Mouse (Mus musculus) MEL (cell line): Measurements from ENCODE around the gene E130208F15Rik. TPM values are rescaled to one million over a fixed set of nuclear protein-coding genes. Genes with fewer than 3 reads are reported as not detected.

ENCODE experiments used
- DNase-seq: peaks from one replicate; pipeline ENCODE4 v3.0.0; 2011; ENCODE audit warnings: low read depth, low spot score
- H3K27ac ChIP-seq: 2 replicates; pipeline ENCODE4 v1.5.1; 2012; ENCODE audit warnings: low read depth, mild to moderate bottlenecking, control low read depth, low read length, moderate library complexity; ENCODE audit not compliant: control insufficient read depth
- H3K27me3 ChIP-seq, 2 experiments: fragments of 150-350 bp in 1 of 2; sonication (generic) in 1 of 2; 2 replicates each; pipeline ENCODE4 v1.6.1; 2012; ENCODE audit warnings: low read length in 2 of 2, mild to moderate bottlenecking in 2 of 2, improper control_type of control experiment in 1 of 2, moderate library complexity in 1 of 2; ENCODE audit not compliant: insufficient read depth in 2 of 2, control insufficient read depth in 1 of 2
- H3K36me3 ChIP-seq, 2 experiments: 2 replicates each; pipeline ENCODE4 v1.6.1; 2012 to 2014; ENCODE audit warnings: low read length in 2 of 2, improper control_type of control experiment in 1 of 2, inconsistent platforms in 1 of 2, mild to moderate bottlenecking in 1 of 2; ENCODE audit not compliant: insufficient read depth in 2 of 2, control insufficient read depth in 1 of 2
- H3K4me1 ChIP-seq, 2 experiments: fragments of 150-350 bp in 1 of 2; sonication (generic) in 1 of 2; 2 replicates each; pipeline ENCODE4 v1.6.1; 2012; ENCODE audit warnings: low read length in 2 of 2, improper control_type of control experiment in 1 of 2, mild to moderate bottlenecking in 1 of 2; ENCODE audit not compliant: insufficient read depth in 2 of 2, control insufficient read depth in 1 of 2
- H3K4me3 ChIP-seq, 2 experiments: fragments of 150-350 bp in 1 of 2; sonication (generic) in 1 of 2; 2 replicates each; pipeline ENCODE4 v1.5.1; 2012; ENCODE audit warnings: low read depth in 2 of 2, low read length in 2 of 2, mild to moderate bottlenecking in 2 of 2, moderate library complexity in 2 of 2, control low read depth in 1 of 2, improper control_type of control experiment in 1 of 2; ENCODE audit not compliant: control insufficient read depth in 1 of 2, insufficient read depth in 1 of 2
- H3K79me2 ChIP-seq: 2 replicates; pipeline ENCODE4 v1.6.1; 2012; ENCODE audit warnings: mild to moderate bottlenecking, low read length, moderate library complexity; ENCODE audit not compliant: control insufficient read depth, poor library complexity, insufficient read depth
- H3K9ac ChIP-seq: 2 replicates; pipeline ENCODE4 v1.6.1; 2012; ENCODE audit warnings: low read depth, mild to moderate bottlenecking, control low read depth, low read length, moderate library complexity; ENCODE audit not compliant: control insufficient read depth, poor library complexity, severe bottlenecking
- H3K9me3 ChIP-seq: fragments of 150-350 bp; sonication (generic); replicated peaks from 2 replicates; pipeline ENCODE4 v1.6.1; 2012; ENCODE audit warnings: mild to moderate bottlenecking, low read length, improper control_type of control experiment, moderate library complexity; ENCODE audit not compliant: insufficient read depth
- BHLHE40 ChIP-seq: IDR thresholded peaks from 2 replicates; pipeline ENCODE4 v1.6.1; 2012; ENCODE audit warnings: low read depth, mild to moderate bottlenecking, inconsistent platforms, low read length, improper control_type of control experiment, borderline replicate concordance
- CTCF ChIP-seq, 3 experiments: IDR thresholded peaks in 2 of 3; conservative IDR thresholded peaks in 1 of 3; 2 replicates each; pipeline ENCODE4 v1.5.1; 2011 to 2012; ENCODE audit warnings: low read length in 3 of 3, low read depth in 2 of 3, mild to moderate bottlenecking in 2 of 3, improper control_type of control experiment in 1 of 3, inconsistent platforms in 1 of 3, mixed read lengths in 1 of 3, moderate library complexity in 1 of 3; ENCODE audit not compliant: control insufficient read depth in 1 of 3, insufficient read depth in 1 of 3, poor library complexity in 1 of 3, severe bottlenecking in 1 of 3
- EP300 ChIP-seq, 2 experiments: IDR thresholded peaks; 2 replicates each; pipeline ENCODE4 v1.6.1; 2011; ENCODE audit warnings: improper control_type of control experiment in 2 of 2, low read length in 2 of 2, low read depth in 1 of 2, mild to moderate bottlenecking in 1 of 2
- ETS1 ChIP-seq: IDR thresholded peaks from 2 replicates; pipeline ENCODE4 v1.6.1; 2012; ENCODE audit warnings: low read depth, mild to moderate bottlenecking, inconsistent platforms, low read length, improper control_type of control experiment, moderate library complexity
- HCFC1 ChIP-seq: IDR thresholded peaks from 2 replicates; pipeline ENCODE4 v1.6.1; 2012; ENCODE audit warnings: low read depth, mild to moderate bottlenecking, inconsistent platforms, low read length, improper control_type of control experiment, moderate library complexity
- MAFK ChIP-seq: IDR thresholded peaks from 2 replicates; pipeline ENCODE4 v1.6.1; 2011; ENCODE audit warnings: low read depth, mild to moderate bottlenecking, low read length, improper control_type of control experiment, borderline replicate concordance
- MAX ChIP-seq: IDR thresholded peaks from 2 replicates; pipeline ENCODE4 v1.6.1; 2011; ENCODE audit warnings: low read length, improper control_type of control experiment
- MAZ ChIP-seq: IDR thresholded peaks from 2 replicates; pipeline ENCODE4 v1.6.1; 2012; ENCODE audit warnings: low read depth, mild to moderate bottlenecking, inconsistent platforms, low read length, improper control_type of control experiment
- MYB ChIP-seq: IDR thresholded peaks from 2 replicates; pipeline ENCODE4 v1.6.1; 2011; ENCODE audit warnings: mild to moderate bottlenecking, low read depth, low read length, improper control_type of control experiment
- NELFE ChIP-seq: IDR thresholded peaks from 2 replicates; pipeline ENCODE4 v1.6.1; 2011; ENCODE audit warnings: low read depth, low read length, improper control_type of control experiment
- POLR2A ChIP-seq, 2 experiments: IDR thresholded peaks; 2 replicates each; pipeline ENCODE4 v1.6.1; 2011 to 2012; ENCODE audit warnings: low read length in 2 of 2, mild to moderate bottlenecking in 2 of 2, control low read depth in 1 of 2, improper control_type of control experiment in 1 of 2, low read depth in 1 of 2, moderate library complexity in 1 of 2; ENCODE audit not compliant: control insufficient read depth in 1 of 2, insufficient read depth in 1 of 2, poor library complexity in 1 of 2
- POLR2AphosphoS2 ChIP-seq: IDR thresholded peaks from 2 replicates; pipeline ENCODE4 v1.6.1; 2011; ENCODE audit warnings: low read length, improper control_type of control experiment
- POLR2AphosphoS5 ChIP-seq: IDR thresholded peaks from 2 replicates; pipeline ENCODE4 v1.6.1; 2012; ENCODE audit warnings: low read depth, borderline replicate concordance, mild to moderate bottlenecking, inconsistent platforms, low read length, moderate library complexity, mixed read lengths
- RAD21 ChIP-seq: IDR thresholded peaks from 2 replicates; pipeline ENCODE4 v1.6.1; 2011; ENCODE audit warnings: mild to moderate bottlenecking, low read depth, low read length, improper control_type of control experiment
- RCOR1 ChIP-seq: IDR thresholded peaks from 2 replicates; pipeline ENCODE4 v1.6.1; 2012; ENCODE audit warnings: low read depth, mild to moderate bottlenecking, inconsistent platforms, low read length, improper control_type of control experiment
- SMC3 ChIP-seq: IDR thresholded peaks from 2 replicates; pipeline ENCODE4 v1.6.1; 2011; ENCODE audit warnings: low read depth, low read length, improper control_type of control experiment
- TAL1 ChIP-seq: IDR thresholded peaks from 2 replicates; pipeline ENCODE4 v1.6.1; 2012; ENCODE audit warnings: mild to moderate bottlenecking, inconsistent platforms, low read length, moderate library complexity, mixed read lengths
- TBP ChIP-seq: IDR thresholded peaks from 2 replicates; pipeline ENCODE4 v1.8.0; 2011; ENCODE audit warnings: low read depth, low read length, improper control_type of control experiment
- TCF12 ChIP-seq: IDR thresholded peaks from 2 replicates; pipeline ENCODE4 v1.6.1; 2014; ENCODE audit warnings: low read depth, mild to moderate bottlenecking, inconsistent platforms, low read length, improper control_type of control experiment, moderate library complexity
- USF1 ChIP-seq: IDR thresholded peaks from 2 replicates; pipeline ENCODE4 v1.6.1; 2014; ENCODE audit warnings: low read depth, mild to moderate bottlenecking, inconsistent platforms, low read length, improper control_type of control experiment, moderate library complexity
- ZC3H11A ChIP-seq: IDR thresholded peaks from 2 replicates; pipeline ENCODE4 v1.6.1; 2012; ENCODE audit warnings: low read depth, mild to moderate bottlenecking, inconsistent platforms, low read length, improper control_type of control experiment
- ZKSCAN1 ChIP-seq: IDR thresholded peaks from 2 replicates; pipeline ENCODE4 v1.6.1; 2012; ENCODE audit warnings: low read depth, mild to moderate bottlenecking, inconsistent platforms, low read length, improper control_type of control experiment, moderate library complexity
- ZMIZ1 ChIP-seq: IDR thresholded peaks from 2 replicates; pipeline ENCODE4 v1.6.1; 2012; ENCODE audit warnings: low read depth, mild to moderate bottlenecking, inconsistent platforms, low read length, improper control_type of control experiment, moderate library complexity
- ZNF384 ChIP-seq: IDR thresholded peaks from 2 replicates; pipeline ENCODE4 v1.6.1; 2012; ENCODE audit warnings: low read depth, mild to moderate bottlenecking, inconsistent platforms, low read length, improper control_type of control experiment
- polyA plus RNA-seq, 2 experiments: library from polyadenylated mRNA; stranded (reverse) in 1 of 2; unstranded in 1 of 2; fragments of >175 nt in 1 of 2; fragments of >200 nt in 1 of 2; gene quantifications; 2 replicates each; pipeline versions ENCODE4 v1.2.1 to v1.2.4; 2012; ENCODE audit warnings: low replicate concordance in 2 of 2, low read depth in 1 of 2; ENCODE audit not compliant: insufficient read length in 2 of 2, insufficient read depth in 1 of 2, missing spikeins in 1 of 2
- total RNA-seq: library from RNA; depleted of rRNA; stranded (reverse); fragments of 300-350 nt; gene quantifications from 2 replicates; pipeline ENCODE4 v1.2.3, GENCODE M21; 2012

Gene E130208F15Rik
- total and polyA plus RNA-seq, 3 experiments = 0.96 to 3.2 TPM; not detected in 1

DNA sequence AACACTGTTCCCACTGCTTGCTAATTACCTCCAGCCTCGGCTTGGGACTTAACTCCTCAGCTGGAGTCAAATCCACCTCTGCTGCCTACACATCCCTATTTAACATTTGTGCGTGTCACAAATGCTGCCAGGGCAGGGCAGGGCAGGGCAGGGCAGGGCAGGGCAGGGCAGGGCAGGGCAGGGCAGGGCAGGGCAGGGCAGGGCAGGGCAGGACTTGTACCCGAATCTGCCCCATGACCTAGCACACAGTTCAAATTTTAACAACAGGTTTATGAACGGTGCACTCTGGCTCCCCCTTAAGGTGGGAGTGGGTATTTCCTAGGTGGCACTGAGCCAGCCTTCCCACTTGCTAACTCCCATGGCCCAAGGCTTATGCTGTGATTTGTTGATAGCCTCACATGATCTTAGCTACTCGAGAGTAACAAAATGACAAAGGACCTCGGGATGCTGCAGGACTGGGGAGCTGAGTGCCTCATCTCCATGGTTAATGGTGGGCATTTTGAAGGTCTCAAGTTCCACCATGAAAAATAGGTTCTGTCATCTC lies 31.8 kb downstream of the E130208F15Rik start:
- Histone ChIP-seq H3K9ac (no peak overlapping the region), H3K27ac (no peak overlapping the region), H3K4me1 (no peaks in the 10 kb centered on the region), H3K27me3 (peaks cover 0 to 2% of the 10 kb centered on the region in 2 experiments; a peak in 1 of 4 replicates), H3K36me3 (no peaks in the 10 kb centered on the region), H3K79me2 (no peaks in the 10 kb centered on the region), H3K4me3 (no peak overlapping the region), H3K9me3 (no peaks in the 10 kb centered on the region)
- DNase-seq = peak; percentile 77
- TF ChIP-seq MYB (no peak), NELFE (no peak), RAD21 (peak; percentile 63), USF1 (0 out of 2 replicates have a peak, but pooled peaks have one; percentile 13), HCFC1 (0 out of 2 replicates have a peak, but pooled peaks have one; percentile 11), ZC3H11A (peak; percentile 34), CTCF (IDR thresholded peaks at IDR 0.05 in 2 of 3, conservative IDR thresholded peaks at IDR 0.05 in 1 of 3; ENCODE audit: control insufficient read depth in 1 of 3, insufficient read depth in 1 of 3, low read depth in 2 of 3, low read length in 3 of 3, poor library complexity in 1 of 3, severe bottlenecking in 1 of 3) (peak; percentile 50 to 78 (median 75)), ZNF384 (no peak), ZKSCAN1 (no peak), POLR2AphosphoS5 (no peak), SMC3 (peak; percentile 59)

DNA sequence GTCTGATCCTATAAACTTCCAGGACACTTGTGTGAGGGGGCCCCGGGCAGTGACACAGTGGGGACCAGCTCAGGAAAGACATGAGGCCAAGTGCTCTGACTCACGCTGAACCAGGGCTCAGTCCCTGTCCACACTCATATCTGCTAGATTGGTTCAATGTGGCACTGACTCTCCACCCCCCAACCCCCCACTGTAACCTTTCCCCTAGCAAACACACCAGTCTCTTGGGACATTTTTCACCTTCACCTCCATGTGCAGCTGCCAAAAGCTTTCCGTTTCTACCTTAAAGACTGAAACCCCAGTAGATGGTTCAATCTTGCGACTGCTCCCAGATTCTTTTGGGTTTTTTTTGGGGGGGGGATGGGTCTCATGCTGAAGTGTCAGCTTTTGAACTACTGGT lies 32.5 kb downstream of the E130208F15Rik start:
- no peak overlapping the region for H3K9ac ChIP-seq
- DNase-seq = no peak
- H3K27me3 ChIP-seq = 0 out of 4 replicates have a peak, but pooled peaks cover 0 to 2% of the 10 kb centered on the region in 2 experiments
- no peak overlapping the region for H3K4me3 ChIP-seq
- no peaks in the 10 kb centered on the region for H3K9me3 ChIP-seq
- H3K79me2 ChIP-seq = no peaks in the 10 kb centered on the region
- H3K4me1 ChIP-seq = no peaks in the 10 kb centered on the region
- TF ChIP-seq MAX (no peak), TAL1 (no peak), RCOR1 (no peak), BHLHE40 (no peak), ETS1 (no peak), POLR2A (IDR thresholded peaks at IDR 0.05; ENCODE audit: control insufficient read depth in 1 of 2, insufficient read depth in 1 of 2, low read depth in 1 of 2, low read length in 2 of 2, poor library complexity in 1 of 2) (no peak), TCF12 (no peak), RAD21 (no peak), ZMIZ1 (no peak), TBP (no peak), CTCF (IDR thresholded peaks at IDR 0.05 in 2 of 3, conservative IDR thresholded peaks at IDR 0.05 in 1 of 3; ENCODE audit: control insufficient read depth in 1 of 3, insufficient read depth in 1 of 3, low read depth in 2 of 3, low read length in 3 of 3, poor library complexity in 1 of 3, severe bottlenecking in 1 of 3) (no peak), MAZ (no peak), EP300 (IDR thresholded peaks at IDR 0.05; ENCODE audit: low read depth in 1 of 2, low read length in 2 of 2) (no peak), POLR2AphosphoS2 (no peak), MAFK (no peak)
- no peak overlapping the region for H3K27ac ChIP-seq
- no peaks in the 10 kb centered on the region for H3K36me3 ChIP-seq
